Mouse (Mus musculus) kidney, adult 9 months (tissue): ENCODE results near the gene Ccdc61.

Source experiments
- DNase-seq: peaks from one replicate; pipeline ENCODE4 v3.0.0; 2022

Gene Ccdc61

DNA sequence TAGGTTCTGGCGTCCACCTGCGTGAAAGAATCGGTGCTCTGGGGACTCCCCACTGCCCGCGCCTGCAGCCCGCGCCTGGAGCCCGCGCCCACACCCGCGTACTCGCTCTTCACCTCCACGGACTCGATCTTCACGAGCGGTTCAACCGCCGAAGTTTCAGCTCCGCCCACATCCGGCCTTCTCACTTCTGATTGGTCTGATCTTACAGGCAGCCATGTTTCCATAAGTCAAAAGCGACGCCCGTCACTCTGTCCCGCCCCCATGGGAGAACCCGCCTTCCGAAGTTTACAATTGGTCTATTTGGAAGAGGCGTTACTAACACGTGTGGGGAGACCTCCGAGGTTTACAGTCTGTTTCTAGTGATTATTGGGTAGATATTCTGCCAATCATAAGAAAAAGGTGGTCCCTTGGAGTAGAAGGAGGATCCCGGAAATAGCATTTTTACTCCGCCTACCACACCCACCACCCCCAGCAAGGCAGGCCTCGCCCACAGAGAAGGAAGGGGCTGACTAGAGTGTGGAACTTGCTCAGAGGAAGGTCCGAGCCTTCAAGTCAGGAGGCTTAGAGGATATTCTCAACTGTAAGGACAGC lies at the start of gene Ccdc61:
Gene Ccdc61, minus strand, starts transcription at position 175 of the 591 bp plus-strand sequence.
- DNase-seq, result peak; percentile 100

DNA sequence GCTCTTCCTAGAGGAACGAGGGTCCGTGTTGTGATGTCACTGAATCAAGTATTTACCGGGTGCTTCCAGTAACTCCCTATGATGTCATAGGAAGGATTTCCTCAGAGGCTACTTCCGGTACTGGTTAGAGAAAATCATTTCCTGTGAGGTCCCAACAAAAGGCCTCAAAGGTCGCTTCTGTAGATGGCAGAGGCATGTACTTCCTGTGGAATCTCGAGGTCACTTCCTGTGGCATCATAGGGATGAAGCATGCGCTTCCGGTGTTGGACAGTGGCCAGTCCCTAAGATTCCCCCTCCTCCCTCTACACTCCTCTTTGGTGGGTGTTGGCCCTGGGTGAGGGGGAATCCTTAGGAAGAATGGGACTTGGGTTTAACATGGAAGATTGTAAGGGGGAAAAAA lies 49.2 kb upstream of the Ccdc61 start:
- DNase-seq, result peak; percentile 66

- no peak for DNase-seq
Measured at GRCm38 (mm10) chr7:18958384-18958766, 48.2 kb upstream of the Ccdc61 start.

DNA sequence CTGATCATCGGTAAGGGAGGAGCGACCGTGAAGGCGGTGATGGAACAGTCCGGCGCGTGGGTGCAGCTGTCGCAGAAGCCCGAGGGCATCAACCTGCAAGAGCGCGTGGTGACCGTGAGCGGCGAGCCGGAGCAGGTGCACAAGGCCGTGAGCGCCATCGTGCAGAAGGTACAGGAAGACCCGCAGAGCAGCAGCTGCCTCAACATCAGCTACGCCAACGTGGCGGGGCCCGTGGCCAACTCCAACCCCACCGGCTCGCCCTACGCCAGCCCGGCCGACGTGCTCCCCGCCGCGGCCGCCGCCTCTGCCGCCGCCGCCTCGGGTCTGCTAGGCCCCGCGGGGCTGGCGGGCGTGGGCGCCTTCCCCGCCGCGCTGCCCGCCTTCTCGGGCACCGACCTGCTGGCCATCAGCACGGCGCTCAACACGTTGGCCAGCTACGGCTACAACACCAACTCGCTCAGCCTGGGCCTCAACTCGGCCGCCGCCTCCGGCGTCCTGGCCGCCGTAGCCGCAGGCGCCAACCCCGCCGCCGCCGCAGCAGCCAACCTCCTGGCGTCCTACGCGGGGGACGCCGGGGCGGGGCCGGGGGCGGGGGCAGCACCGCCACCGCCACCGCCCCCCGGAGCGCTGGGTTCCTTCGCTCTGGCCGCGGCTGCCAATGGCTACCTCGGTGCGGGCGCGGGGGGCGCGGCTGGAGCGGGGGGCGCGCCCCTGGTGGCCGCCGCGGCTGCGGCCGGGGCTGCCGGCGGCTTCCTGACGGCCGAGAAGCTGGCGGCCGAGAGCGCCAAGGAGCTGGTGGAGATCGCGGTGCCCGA lies 47.6 kb upstream of the Ccdc61 start:
- DNase-seq, result peak; percentile 50

DNA sequence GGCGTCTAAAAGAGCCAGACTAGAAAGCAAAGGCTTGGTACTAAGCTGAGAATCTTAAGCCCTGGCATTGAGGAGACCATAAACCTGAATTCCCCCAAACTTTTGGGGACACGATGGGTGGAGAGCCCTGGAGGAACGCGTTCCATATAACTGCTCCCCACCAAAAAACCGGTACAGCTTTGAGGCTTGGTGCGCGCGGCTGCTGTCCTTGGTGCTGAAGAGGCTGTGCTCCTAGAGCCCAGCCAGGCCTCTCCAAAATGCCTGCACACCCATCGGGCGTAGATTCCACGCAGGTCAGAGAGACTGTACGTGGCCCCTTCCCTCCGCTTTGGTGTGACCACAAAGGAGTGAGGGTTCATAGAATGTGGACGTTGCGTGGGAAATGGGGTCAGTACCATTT lies 41.2 kb upstream of the Ccdc61 start:
- no peak for DNase-seq

GRCm38 (mm10) chr7:18950523-18951315 lies 40.5 kb upstream of the Ccdc61 start:
- no peak for DNase-seq

- DNase-seq, result no peak
Measured at GRCm38 (mm10) chr7:18949781-18950522, 39.7 kb upstream of the Ccdc61 start.

- peak; percentile 69 for DNase-seq
Measured at GRCm38 (mm10) chr7:18948151-18948550, 37.9 kb upstream of the Ccdc61 start.

- no peak for DNase-seq
Measured at GRCm38 (mm10) chr7:18942815-18943214, 32.6 kb upstream of the Ccdc61 start.

GRCm38 (mm10) chr7:18942376-18942775 lies 32.2 kb upstream of the Ccdc61 start:
- no peak for DNase-seq

- DNase-seq, result peak; percentile 70
Measured at GRCm38 (mm10) chr7:18927759-18928158, 17.5 kb upstream of the Ccdc61 start.

- no peak for DNase-seq
Measured at GRCm38 (mm10) chr7:18926911-18927310, 16.7 kb upstream of the Ccdc61 start.

- DNase-seq, result peak; percentile 61
Measured at GRCm38 (mm10) chr7:18926041-18926790, 16.0 kb upstream of the Ccdc61 start.

DNA sequence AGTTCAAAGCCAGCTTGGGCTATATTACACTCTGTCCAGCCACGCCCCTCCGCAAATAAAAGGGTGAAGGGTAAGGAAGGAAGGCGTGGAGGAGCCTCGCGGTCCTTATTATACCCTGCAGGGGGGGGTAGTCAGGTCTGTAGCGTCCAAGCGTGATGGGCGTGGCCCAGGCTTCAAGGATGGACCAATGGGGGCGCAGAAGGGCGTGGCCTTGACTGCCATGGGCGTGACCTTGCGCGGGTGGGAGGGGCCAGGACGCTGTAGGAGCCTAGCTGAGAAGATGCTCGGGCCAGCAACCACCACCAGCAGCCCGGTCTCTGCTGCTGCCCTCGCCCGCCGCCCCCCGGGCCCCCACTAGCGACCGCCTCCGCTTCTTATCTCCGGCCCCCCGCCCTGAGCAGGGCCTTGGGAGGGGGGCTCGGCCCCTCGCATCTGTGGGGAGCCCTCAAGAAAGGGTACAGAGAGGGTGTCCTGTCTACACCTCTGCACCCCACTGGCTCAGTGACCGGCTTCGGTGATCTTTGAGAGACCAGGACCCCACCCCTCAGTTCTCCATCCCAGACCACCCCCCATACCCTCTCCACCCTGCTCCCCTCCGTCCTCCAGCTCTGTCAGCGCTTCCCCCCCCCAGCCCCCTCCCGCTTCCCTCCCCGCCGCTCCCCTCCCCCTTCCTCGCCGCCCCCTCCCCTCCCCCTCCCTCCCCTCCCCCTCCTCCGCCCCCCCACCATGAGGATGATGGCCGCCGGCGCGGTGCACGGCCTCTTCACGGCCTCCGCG lies 15.1 kb upstream of the Ccdc61 start, which contains the start of gene Nova2:
Gene Nova2, plus strand, starts transcription at position 727 of the 777 bp plus-strand sequence.
- peak; percentile 89 for DNase-seq

GRCm38 (mm10) chr7:18924321-18924720 lies 14.1 kb upstream of the Ccdc61 start:
- no peak for DNase-seq

DNA sequence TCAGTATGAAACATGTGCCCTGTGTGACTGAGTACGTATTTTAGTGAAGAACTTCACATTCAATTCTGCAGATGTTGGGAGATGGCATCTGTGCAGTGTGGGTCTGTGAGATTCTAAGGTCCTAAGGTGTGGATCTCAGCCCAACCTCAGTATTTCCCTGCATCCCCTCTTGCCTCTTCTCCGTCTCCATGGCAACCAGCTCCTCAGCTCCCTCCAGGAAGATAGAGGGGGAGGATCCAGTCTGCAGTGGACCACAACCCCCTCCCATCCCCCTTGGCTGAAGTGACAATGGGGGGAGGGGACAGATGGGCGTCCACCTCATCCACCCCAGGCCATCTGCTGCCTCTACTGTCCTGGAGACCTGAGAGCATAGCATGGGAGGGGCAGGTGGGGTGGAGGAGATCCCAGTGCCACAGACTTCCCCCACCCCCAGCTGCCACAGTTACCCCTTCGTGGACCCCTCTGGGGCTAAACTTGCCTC lies 13.5 kb upstream of the Ccdc61 start:
- DNase-seq, result no peak

DNA sequence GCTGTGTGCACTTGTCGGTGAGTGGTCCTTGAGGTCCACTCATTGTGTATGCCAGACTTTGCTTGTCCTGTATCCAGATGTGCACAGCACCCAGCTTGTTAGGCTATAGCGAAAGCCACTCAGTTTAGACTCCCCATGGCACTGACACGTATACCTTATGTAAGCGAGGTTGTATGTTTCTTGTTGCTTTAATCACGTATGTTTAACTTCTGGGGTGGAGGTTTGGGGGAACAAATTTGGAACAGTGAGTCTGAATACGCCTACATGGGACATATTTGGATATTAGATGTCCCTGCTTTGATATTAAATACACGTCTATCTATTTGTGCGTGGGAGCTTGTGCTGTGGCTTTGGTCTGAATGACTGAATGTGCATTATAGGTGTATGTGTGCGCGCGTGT lies 13.1 kb upstream of the Ccdc61 start:
- no peak for DNase-seq

DNA sequence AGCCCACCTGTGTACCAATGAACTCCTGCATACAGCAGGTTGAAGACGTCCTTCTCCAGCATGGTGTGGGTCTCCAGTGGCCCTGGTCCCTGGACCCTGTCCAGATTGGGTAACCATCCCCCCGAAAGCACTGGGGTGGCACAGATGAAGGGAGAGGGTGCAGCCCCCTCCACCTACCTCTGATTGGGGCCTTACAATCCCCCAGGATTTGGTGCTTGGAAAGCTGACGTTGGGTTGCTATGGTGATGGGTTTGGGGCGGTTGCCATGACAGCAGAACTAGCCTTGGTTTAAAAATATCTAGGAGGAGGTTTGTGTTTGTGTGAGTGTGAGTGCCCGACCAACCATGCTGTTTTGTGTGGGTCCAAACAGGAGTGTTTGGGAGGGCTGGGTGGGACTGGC lies 12.6 kb upstream of the Ccdc61 start:
- no peak for DNase-seq

DNA sequence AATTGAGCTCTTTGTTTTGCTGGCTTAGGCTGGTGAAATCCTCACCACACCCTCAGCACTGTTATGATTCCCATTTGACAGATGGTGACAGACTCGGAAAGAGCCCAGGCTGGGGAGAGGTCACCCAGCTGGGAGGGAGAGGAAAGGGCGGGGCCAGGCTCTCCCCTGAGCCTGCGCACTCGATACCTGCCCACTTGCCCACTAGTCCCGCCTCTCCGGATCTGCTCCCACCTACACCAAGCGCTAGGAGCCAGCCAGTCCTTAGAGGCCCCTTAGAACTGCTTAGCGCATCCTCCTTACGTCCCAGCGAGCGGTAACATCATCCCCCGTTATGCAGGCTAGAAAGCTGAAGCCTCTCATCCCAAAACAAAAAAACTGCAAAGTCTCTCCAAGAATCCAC lies 10.9 kb upstream of the Ccdc61 start:
- peak; percentile 75 for DNase-seq

DNA sequence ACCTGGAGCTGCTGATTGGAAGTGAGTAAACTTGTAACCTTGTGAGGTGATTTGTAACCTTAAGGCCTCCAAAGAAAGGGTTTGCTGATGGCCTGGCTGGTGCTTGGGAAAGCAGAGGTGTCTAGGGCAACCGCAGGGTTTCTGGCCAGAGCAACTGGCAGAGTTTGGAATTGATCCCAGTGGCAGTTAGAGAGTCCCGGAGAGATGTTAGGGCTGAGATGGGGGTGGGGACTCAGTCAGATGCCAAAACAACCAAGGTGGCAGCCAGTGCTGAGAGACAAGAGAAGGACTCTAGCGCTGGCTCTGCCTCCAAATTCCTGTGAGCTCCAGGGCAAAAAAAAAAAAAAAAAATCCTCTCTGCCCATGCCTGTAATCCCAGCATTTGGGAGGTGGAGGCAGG lies 7.7 kb upstream of the Ccdc61 start:
- DNase-seq, result no peak

DNA sequence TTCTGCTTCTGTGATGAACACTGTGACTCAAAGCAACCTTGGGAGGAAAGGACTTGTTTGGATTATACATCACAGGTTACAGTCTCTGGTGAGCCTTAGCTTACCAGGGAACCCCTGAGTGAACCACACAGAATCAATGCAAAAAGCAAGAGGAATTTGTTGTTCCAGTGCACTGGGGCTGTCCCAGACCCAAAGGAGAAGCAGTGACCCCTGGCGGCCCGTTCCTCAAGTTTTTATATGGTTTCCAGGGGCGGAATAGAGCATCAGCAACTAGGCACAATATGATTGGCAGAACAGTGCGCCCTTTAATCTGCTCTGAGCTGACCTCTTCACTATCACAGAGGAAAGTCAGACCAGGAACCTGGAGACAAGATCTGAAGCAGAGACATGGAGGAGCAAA lies 6.0 kb upstream of the Ccdc61 start:
- no peak for DNase-seq
